Mouse (Mus musculus) myocyte (in vitro differentiated cells): ENCODE data around the gene Arhgap23.

Experiments
- CEBPB ChIP-seq: IDR thresholded peaks from 2 replicates; pipeline ENCODE4 v1.6.1; 2011; ENCODE audit warnings: mild to moderate bottlenecking, moderate library complexity; ENCODE audit not compliant: poor library complexity, insufficient read depth, severe bottlenecking
- E2F4 ChIP-seq: IDR thresholded peaks from one replicate; pipeline ENCODE4 v1.6.1; 2011; ENCODE audit warnings: mild to moderate bottlenecking, control low read depth, moderate library complexity; ENCODE audit not compliant: insufficient read depth
- MAX ChIP-seq: IDR thresholded peaks from one replicate; pipeline ENCODE4 v1.6.1; 2011; ENCODE audit warnings: low read depth, mild to moderate bottlenecking, control low read depth
- MYOD1 ChIP-seq, 3 experiments: IDR thresholded peaks; one replicate each; pipeline ENCODE4 v1.6.1; 2011; ENCODE audit warnings: control low read depth in 2 of 3, low read depth in 2 of 3, mild to moderate bottlenecking in 2 of 3, moderate library complexity in 1 of 3; ENCODE audit not compliant: insufficient read length in 2 of 3, control insufficient read depth in 1 of 3
- MYOG ChIP-seq, 3 experiments: IDR thresholded peaks; one replicate each; pipeline ENCODE4 v1.6.1; 2011; ENCODE audit warnings: control low read depth in 2 of 3, low read depth in 2 of 3, mild to moderate bottlenecking in 2 of 3; ENCODE audit not compliant: insufficient read length in 2 of 3, control insufficient read depth in 1 of 3, insufficient read depth in 1 of 3
- POLR2A ChIP-seq: IDR thresholded peaks from one replicate; pipeline ENCODE4 v1.6.1; 2011; ENCODE audit warnings: low read depth, mild to moderate bottlenecking, control low read depth, moderate library complexity; ENCODE audit not compliant: insufficient read length
- USF1 ChIP-seq: IDR thresholded peaks from one replicate; pipeline ENCODE4 v1.6.1; 2011; ENCODE audit warnings: low read depth, mild to moderate bottlenecking, control low read depth, moderate library complexity

DNA sequence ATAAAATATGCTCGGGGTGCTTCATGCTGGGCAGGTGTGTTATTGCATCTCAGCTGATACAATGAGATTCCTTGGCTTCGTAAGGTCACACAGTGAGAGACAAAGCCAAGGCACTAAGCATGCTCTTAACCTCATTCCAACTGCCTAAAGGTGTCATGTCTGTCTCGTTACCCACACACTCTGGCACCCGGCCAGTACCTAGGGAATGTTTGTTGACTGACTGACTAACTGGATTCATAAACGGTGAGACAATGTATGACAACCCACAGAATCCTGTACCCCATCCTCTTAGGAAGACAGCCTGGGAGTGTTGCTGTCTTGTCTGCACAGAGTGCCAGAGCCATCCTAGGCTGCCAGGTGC, 4.2 kb downstream of the Arhgap23 start:
- TF ChIP-seq POLR2A = no peak
- no peak for TF ChIP-seq MAX
- no peak for TF ChIP-seq E2F4
- no peak for TF ChIP-seq MYOD1 (IDR thresholded peaks at IDR 0.05; ENCODE audit: control insufficient read depth in 1 of 3, insufficient read length in 2 of 3, low read depth in 2 of 3)
- no peak for TF ChIP-seq CEBPB
- TF ChIP-seq MYOG (IDR thresholded peaks at IDR 0.05; ENCODE audit: control insufficient read depth in 1 of 3, insufficient read depth in 1 of 3, insufficient read length in 2 of 3, low read depth in 2 of 3) = no peak
- no peak for TF ChIP-seq USF1
